Mouse (Mus musculus) testis, adult 10 weeks (tissue): ENCODE results near the gene S100a13. TPM values are rescaled to one million over a fixed set of nuclear protein-coding genes. Genes with fewer than 3 reads are reported as not detected.

Experiments
- polyA plus RNA-seq: library from polyadenylated mRNA; stranded (reverse); fragments of 350-450 nt; fragmentation: Illumina TruSeq; extraction: RNeasy Lipid Tissue Mini Kit (QIAGEN cat#74804); gene quantifications from one replicate; pipeline ENCODE4 v1.2.3, GENCODE M21; 2014; ENCODE audit warnings: low read depth, low replicate concordance

S100a13 gene
- polyA plus RNA-seq: 1.6 TPM

DNA sequence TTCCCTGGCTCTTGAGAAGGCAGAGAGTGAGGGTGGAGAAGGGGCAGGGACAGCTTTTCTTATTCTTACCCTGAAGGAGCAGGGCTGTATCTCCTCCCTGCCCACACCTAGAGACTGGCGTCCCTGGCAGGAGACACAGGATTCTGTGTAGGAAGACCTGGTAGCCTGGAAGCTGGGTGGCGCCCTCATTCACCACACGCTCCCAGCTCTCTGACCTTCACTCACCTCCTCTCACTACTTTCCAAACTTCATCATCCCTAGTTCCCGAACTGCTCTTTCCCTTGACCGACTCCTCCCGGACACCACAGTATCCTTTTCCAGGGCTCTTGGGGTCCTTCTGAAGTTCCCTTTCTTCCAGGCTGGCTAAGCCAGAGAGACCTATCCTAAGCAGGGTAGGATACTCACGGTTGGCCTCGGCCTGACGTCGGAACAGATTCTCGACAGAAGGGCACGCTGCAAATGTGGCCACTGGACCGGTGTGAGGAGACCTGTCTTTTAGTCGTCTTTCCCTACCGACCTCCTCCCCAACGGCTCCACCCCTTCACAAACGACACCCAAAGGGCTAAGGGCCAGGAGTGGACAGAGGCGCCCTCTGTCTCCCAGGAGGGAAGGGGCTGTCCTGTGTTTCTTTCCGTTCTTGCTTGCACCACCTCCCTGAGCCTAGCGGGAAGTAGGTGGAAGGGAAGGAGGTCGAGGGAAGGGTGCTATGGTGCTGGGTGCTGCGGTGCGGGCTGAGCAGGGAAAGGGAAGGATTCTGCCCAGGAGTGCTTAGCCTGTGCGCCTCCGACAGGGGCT is at the start of gene S100a13, which contains the start of gene S100a1:
S100a13 (plus strand) TSS at position 640 of the 795 bp plus-strand sequence.
S100a1 (minus strand) TSS at position 597 of the 795 bp plus-strand sequence.

DNA sequence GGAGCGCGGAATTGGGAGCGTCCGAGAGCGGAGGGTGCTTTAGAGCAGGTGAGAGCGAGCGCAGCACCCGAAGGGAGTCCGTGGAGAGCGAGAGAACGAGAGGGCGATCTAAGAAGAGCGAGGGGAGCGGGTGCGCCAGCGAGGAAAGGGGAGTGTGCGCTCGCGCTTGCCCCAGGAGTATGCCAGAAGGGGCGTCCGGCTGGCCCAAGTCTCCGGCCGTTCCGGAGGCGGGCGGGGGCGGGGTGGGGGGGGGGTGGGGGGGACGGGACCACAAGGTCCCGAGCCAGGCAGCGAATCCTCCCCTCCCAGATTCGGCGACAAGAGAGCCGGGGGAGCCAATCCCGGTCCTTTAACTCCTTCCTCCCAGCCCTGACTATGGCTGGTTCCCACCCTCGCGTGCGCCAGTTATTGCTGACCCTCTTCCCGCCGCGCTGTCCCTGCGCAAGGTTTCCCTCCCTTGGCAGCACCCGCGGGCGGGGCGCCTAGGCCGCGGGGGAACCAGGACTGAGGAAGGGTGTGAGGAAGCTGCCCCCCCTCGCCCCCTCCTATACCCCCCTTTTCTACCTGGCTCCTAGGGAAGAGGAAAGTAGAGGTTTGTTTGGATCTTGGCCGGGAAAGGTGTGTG is 48.4 kb upstream of the S100a13 start, which contains the start of gene Npr1:
Npr1 (minus strand) TSS at position 181 of the 625 bp plus-strand sequence.

DNA sequence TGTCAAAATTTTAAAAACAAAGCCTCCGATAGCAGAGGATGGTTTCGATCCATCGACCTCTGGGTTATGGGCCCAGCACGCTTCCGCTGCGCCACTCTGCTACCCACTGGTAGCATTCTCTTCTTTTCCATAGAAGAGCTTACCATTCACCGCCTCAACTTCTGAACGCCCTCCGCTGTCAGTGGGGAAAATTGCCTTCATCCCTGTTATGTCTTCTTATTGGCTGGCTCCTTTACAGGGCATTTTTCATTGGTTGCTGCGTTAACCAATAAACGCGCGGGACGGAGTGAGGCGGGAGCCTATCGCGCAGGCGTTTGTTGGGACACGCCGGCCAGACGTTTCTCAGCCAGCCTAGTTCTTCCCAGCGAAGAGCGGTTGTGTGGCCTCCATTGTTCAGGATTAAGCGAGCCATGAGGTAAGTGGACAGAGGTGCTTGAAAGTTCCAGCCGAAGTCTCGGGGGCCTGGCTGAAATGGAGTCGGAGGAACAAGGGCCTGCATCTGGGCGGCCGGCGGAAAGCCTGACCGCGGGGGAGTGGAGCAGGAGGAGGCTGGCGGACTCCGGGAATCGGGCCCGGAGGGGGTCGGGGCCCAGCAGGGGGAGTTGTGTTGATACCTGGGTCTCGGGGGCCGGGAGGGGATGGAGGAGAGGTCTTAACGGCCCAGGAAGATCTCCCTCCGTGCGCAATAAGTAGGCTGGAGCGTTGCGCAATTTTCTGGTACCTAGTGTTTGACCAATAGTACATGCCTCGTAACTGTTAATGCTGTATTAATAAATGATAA is 38.2 kb upstream of the S100a13 start, which contains the start of gene Ilf2:
Ilf2 (plus strand) TSS at position 296 of the 781 bp plus-strand sequence.

DNA sequence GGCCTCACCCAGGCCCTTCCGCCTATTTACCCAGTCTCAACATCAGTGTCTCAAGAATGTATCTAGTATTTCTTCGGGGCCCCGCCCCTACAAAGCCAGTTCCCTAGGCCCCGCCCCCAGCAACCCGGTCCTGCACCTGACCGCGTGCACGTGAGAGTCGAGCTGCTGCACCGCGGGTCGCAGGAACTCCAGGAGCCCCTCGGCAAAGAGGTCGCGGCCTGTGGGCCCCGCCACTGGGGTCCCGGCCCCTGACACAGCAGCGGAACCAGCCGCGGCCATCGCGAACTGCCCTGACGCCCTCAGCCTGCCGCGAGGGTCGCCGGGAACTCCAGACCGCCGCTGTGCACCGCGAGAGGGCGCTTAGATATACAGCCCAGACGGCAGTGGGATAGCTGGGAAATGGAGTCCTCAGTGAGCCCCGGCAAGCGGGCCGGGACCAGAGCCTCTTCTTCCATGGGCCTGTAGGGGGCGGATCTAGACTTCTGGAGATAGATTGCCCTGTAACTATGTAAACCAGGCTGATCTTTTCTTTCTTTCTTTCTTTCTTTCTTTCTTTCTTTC is 23.5 kb upstream of the S100a13 start, which contains the start of gene Snapin:
Snapin (minus strand) TSS at position 338 of the 561 bp plus-strand sequence.

DNA sequence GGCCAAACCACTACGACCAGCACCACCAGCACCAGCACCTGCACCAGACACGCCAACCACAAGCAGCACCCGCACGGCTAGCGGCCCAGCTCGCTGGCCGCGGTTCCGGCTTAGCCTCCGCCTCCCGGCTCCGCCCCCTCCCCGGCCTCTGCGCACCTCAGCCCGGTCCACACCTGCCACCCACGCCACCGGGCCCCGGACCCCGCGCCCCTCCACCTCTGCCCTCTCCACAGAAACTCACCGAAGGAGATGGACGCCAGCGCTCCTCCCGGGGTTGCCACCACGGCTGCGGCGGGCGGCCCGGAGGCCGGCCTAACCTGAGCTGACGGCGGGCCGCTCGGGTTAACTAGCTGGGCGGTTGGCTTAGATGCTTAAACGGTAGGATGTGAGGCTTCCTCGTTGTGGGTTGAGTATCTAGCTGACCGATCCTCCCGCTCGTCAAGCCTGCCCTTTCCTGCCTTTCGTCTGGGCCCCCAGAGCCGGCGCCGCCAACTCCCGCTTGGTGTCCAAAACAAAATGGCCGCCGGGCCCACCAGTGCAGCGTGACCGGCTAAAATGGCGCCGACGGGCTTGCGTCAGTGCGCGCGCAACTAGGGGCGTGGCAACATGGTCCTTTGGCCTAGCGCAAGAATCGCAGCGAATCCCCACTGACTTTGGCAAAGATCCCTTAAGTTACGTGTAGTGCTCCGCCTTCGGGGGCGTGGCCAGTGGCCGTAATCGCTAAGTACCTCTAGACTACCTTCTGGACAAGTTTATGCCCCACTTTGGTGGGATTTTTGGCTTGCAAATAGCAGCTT is 5.1 kb upstream of the S100a13 start, which contains the start of gene Chtop:
Chtop (minus strand) TSS at position 549 of the 797 bp plus-strand sequence.

DNA sequence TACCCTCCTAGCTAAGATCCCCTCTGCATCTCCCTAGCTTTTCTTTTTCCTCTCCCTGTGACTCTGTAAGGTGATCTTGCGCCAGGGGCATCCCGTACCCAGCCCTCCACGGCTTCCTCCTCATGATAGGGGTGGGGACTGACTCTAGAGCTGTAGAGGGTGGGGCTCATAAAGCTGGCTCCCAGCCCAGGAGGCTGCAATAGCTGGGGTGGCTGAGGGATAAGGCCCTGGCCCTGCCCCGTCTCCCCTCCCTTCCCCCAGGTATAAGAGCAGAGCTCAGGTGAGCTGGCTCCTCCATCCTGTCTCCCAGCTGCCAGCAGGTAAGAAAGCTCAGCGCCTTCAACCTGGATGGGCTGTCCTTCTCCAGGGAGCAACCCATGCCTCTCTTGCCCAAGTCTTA is 12.3 kb downstream of the S100a13 start, which contains the start of gene S100a14:
S100a14 (plus strand) TSS at position 277 of the 400 bp plus-strand sequence.

DNA sequence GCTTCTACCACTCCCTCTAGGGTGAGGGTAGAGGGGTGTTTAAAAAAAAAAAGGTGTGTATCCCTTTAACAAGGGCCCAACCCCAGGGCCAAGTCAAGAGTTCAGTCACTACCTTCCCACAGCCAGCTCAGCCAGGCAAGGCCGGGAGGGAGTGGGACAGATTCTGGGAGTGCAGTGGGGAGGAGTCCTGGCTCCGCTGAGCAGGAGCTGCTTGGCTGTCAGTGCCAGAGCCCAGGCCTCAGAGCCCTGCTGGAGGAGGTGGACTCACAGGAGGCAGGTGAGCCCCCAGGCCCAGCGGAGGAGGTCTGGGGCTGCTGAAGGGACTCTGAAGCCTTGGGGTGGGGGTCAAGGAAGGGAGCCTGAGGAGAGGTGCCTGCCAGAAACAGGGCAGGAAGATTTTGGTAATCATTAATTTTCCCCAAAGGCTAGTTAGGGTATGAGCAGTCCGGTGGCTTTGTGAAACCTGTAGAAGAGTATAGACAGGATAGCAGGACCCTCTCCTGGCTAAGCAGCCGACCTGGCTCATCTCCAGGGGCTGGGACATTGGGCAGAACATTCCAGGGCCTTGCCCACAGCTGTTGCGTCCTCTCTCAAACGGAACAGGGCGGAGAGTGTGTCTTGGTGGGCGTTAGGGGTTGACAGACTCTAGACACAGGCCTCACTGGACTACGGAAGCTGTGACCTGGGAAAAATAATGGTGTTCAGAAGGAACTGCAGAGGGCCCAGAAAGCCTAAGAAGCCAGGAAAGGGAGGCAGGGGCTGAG is 23.1 kb downstream of the S100a13 start, which contains the start of gene S100a16:
S100a16 (plus strand) TSS at position 114 of the 764 bp plus-strand sequence.

DNA sequence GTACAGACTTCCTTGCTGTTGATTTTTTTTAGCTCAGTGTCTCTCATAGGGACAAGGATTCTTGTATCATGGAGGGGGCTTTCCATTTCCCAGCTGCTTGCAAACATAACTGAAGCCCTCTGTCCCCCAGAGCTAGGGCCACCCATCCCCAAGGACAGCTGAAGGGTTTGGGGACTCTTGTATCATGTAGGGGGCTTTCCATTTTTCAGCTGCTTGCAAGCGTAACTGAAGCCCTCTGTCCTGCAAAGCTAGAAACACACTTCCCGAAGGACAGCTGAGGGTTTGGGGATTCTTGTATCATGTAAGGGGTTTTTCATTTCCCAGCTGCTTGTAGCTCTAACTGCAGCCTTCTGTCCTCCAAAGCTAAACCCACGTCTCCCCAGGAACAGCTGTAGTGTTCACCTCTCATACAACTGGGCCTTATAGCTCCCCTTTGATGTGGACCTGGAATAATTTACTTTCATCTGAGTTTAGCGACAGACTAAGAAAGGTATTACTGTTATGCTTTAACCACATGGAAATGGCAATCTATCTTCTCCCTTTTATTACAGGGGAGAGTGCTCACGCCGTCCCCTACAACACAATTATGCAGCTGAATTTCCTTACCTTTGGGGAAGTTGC is 45.9 kb downstream of the S100a13 start, which contains the start of gene S100a3:
S100a3 (plus strand) TSS at position 571 of the 621 bp plus-strand sequence.

Other genes with a start within 250 kb of the S100a13 start
- gene Dennd4b, start 249.2 kb upstream of the S100a13 start, polyA plus RNA-seq: 2.6 TPM
- gene Gatad2b, start 221.3 kb upstream of the S100a13 start, polyA plus RNA-seq: 28.5 TPM
- gene Slc27a3, start 124.5 kb upstream of the S100a13 start, polyA plus RNA-seq: 0.64 TPM
- 8.5 TPM for gene Ints3, start 80.8 kb upstream of the S100a13 start, polyA plus RNA-seq
- gene Npr1, start 48.6 kb upstream of the S100a13 start, polyA plus RNA-seq: 19.9 TPM
- gene Ilf2, start 38.3 kb upstream of the S100a13 start, polyA plus RNA-seq: 75.8 TPM
- gene Snapin, start 23.4 kb upstream of the S100a13 start, polyA plus RNA-seq: 89.2 TPM
- 111 TPM for gene Chtop, start 4.9 kb upstream of the S100a13 start, polyA plus RNA-seq
- gene S100a1, start within 50 bp of the S100a13 start, polyA plus RNA-seq: 7.7 TPM
- not detected for gene S100a14, start 12.4 kb downstream of the S100a13 start, polyA plus RNA-seq
- gene S100a16, start 22.8 kb downstream of the S100a13 start, polyA plus RNA-seq: 1.8 TPM
- gene S100a3, start 46.1 kb downstream of the S100a13 start, polyA plus RNA-seq: not detected
- not detected for gene S100a2, start 75.8 kb downstream of the S100a13 start, polyA plus RNA-seq
- not detected for gene Gm42674, start 87.5 kb downstream of the S100a13 start, polyA plus RNA-seq
- 1.0 TPM for gene S100a4, start 89.3 kb downstream of the S100a13 start, polyA plus RNA-seq
- not detected for gene S100a5, start 94.1 kb downstream of the S100a13 start, polyA plus RNA-seq
- gene S100a6, start 98.4 kb downstream of the S100a13 start, polyA plus RNA-seq: 5.0 TPM
- not detected for gene S100a7a, start 139.6 kb downstream of the S100a13 start, polyA plus RNA-seq
- gene S100a8, start 154.5 kb downstream of the S100a13 start, polyA plus RNA-seq: not detected
- gene S100a9, start 181.3 kb downstream of the S100a13 start, polyA plus RNA-seq: not detected
- gene Pglyrp4, start 212.5 kb downstream of the S100a13 start, polyA plus RNA-seq: 1.5 TPM